Mouse (Mus musculus) heart, adult 2 months (tissue): ENCODE results near the gene Zfp414. TPM values are rescaled to one million over a fixed set of nuclear protein-coding genes. Genes with fewer than 3 reads are reported as not detected.

Experiments
- DNase-seq, 2 experiments: peaks; one replicate each; pipeline ENCODE4 v3.0.0; 2021
- H3K27ac ChIP-seq: fragments of 200-600 bp; 2 replicates; pipeline ENCODE4 v1.8.1; 2022
- H3K27me3 ChIP-seq: fragments of 200-500 bp; 2 replicates; pipeline ENCODE4 v1.6.1; 2012; ENCODE audit warnings: mild to moderate bottlenecking, low read length, inconsistent platforms, mixed read lengths; ENCODE audit not compliant: control insufficient read depth, insufficient read depth
- H3K36me3 ChIP-seq: fragments of 200-500 bp; 2 replicates; pipeline ENCODE4 v1.6.1; 2012; ENCODE audit warnings: low read length, inconsistent platforms; ENCODE audit not compliant: control insufficient read depth, insufficient read depth
- H3K4me1 ChIP-seq: fragments of 200-500 bp; 2 replicates; pipeline ENCODE4 v1.6.1; 2011; ENCODE audit warnings: low read length; ENCODE audit not compliant: control insufficient read depth, insufficient read depth
- H3K4me3 ChIP-seq: fragments of 200-600 bp; 2 replicates; pipeline ENCODE4 v1.8.1; 2022
- H3K79me2 ChIP-seq: fragments of 200-500 bp; replicated peaks from 2 replicates; pipeline ENCODE4 v1.6.1; 2012; ENCODE audit warnings: mild to moderate bottlenecking, inconsistent platforms, low read length, moderate library complexity, mixed read lengths; ENCODE audit not compliant: control insufficient read depth, insufficient read depth
- H3K9ac ChIP-seq: fragments of 200-500 bp; 2 replicates; pipeline ENCODE4 v1.6.1; 2012; ENCODE audit warnings: low read depth, mild to moderate bottlenecking, control low read depth, inconsistent platforms, low read length, mixed read lengths
- CTCF ChIP-seq: fragments of 200-600 bp; IDR thresholded peaks from 2 replicates; pipeline ENCODE4 v1.8.1; 2022; ENCODE audit warnings: antibody characterized with exemption, mild to moderate bottlenecking, moderate library complexity
- EP300 ChIP-seq: fragments of 200-500 bp; IDR thresholded peaks from 2 replicates; pipeline ENCODE4 v1.6.1; 2011; ENCODE audit warnings: low read depth, low read length, control low read depth; ENCODE audit not compliant: insufficient read depth
- POLR2A ChIP-seq: fragments of 200-500 bp; IDR thresholded peaks from 2 replicates; pipeline ENCODE4 v1.6.1; 2011; ENCODE audit warnings: mild to moderate bottlenecking, low read depth, low read length, control low read depth; ENCODE audit not compliant: insufficient read depth
- WGBS: fragments of 180-500 bp; shearing (Covaris S2); methylation state at CpG from one replicate; pipeline ENCODE4 v1.1.7; 2018; 5-methylcytosine and 5-hydroxymethylcytosine counted together
- intact Hi-C: fragments of 180-260 bp; cut with DNase I; formaldehyde crosslinking; loops from one replicate; pipeline ENCODE4 v1.15.1; 2025
- polyA plus RNA-seq: library from polyadenylated mRNA; depleted of rRNA; stranded (reverse); fragments of >200 nt; gene quantifications from 2 replicates; pipeline ENCODE4 v1.2.3, GENCODE M21; 2012
- total RNA-seq, 2 experiments: library from RNA; stranded (reverse); gene quantifications; 2 replicates each; pipeline ENCODE4 v1.2.3; 2021

Zfp414 gene
- total and polyA plus RNA-seq, 3 experiments = 7.3 to 28.4 (median 7.7) TPM

DNA sequence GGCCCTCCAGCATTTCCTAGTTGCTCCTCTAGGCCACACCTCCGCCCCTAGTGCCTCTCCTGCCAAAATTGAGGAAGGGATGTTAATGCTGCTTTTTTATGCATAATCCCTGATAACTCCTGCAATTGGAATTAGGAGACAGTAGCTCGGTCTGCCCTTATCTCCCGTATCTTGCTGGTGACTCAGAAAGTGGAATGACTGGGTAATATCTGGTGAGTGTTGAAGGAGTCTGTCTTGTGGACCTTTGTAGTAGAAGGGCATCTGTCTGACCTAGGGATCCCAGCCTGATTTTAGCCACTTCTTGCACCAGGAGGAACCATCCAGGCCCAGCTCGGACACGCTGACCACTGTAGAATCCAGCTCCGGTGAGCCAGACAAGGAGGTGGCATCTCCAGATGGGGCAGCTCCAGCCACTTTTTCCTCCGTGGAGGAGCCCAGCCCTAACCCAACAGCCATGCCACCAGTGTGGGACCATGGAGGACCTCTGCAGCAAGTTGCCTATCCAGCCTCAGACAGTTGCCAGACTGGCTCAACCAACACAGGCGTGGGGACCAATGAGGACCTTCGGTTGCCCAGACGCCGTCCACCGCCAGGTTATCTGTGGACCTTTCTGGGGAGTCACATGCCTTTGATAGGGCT lies 716 bp downstream of the Zfp414 start:
- peak in 1 of 2 experiments; percentile 33 for DNase-seq
- H3K27me3 ChIP-seq = no peaks in the 10 kb centered on the region
- H3K4me3 ChIP-seq = peak overlapping the region; percentile 94
- H3K27ac ChIP-seq = peak overlapping the region; percentile 98
- H3K79me2 ChIP-seq = no peaks in the 10 kb centered on the region
- H3K9ac ChIP-seq = peak overlapping the region; percentile 50
- H3K36me3 ChIP-seq = no peaks in the 10 kb centered on the region
- peaks cover 4% of the 10 kb centered on the region for H3K4me1 ChIP-seq
- 43% methylated on average over 12 of the region's 12 CpGs for WGBS
- intact Hi-C loops = no loop called here
- TF ChIP-seq EP300 (no peak), CTCF (no peak), POLR2A (no peak)

DNA sequence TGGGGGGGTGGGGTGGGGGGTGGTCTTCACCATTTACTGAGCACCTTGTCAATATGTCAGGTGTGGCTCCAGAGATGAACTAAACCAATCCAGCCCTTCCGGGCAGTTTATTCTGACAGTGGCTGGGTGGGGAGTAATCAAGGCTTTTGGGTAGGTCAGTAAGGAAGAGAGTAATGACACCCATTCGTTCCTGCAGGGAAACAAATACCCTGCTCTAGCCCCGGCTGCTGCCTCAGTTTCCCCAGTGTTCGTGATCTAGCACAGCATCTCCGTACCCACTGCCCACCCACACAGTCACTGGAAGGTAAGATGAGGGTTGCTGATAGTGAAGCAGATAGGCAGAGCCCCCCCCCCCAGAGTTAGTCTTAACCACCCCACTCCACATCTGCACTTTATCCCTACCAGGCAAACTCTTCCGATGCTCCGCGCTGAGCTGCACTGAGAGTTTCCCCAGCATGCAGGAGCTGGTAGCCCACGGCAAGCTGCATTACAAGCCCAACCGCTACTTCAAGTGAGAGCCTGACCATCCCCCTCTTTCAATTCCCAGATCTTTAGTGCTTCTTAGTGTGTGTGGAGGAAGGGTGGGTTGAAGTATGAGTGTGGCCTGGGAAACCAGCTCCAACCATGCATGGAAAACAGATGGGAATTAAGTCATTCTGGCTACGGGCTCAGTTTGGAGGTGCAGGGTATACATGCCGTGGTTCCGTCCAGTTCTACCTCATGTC lies 1.4 kb downstream of the Zfp414 start:
- H3K79me2 ChIP-seq = no peaks in the 10 kb centered on the region
- no peak overlapping the region for H3K9ac ChIP-seq
- no peaks in the 10 kb centered on the region for H3K36me3 ChIP-seq
- peak in 1 of 2 experiments; percentile 14 for DNase-seq
- intact Hi-C loops = no loop called here
- 77% methylated on average over 13 of the region's 13 CpGs for WGBS
- H3K4me3 ChIP-seq = no peak overlapping the region
- TF ChIP-seq POLR2A = no peak
- no peak for TF ChIP-seq CTCF
- TF ChIP-seq EP300 = no peak
- H3K27ac ChIP-seq = no peak overlapping the region
- no peaks in the 10 kb centered on the region for H3K27me3 ChIP-seq
- H3K4me1 ChIP-seq = peaks cover 4% of the 10 kb centered on the region

DNA sequence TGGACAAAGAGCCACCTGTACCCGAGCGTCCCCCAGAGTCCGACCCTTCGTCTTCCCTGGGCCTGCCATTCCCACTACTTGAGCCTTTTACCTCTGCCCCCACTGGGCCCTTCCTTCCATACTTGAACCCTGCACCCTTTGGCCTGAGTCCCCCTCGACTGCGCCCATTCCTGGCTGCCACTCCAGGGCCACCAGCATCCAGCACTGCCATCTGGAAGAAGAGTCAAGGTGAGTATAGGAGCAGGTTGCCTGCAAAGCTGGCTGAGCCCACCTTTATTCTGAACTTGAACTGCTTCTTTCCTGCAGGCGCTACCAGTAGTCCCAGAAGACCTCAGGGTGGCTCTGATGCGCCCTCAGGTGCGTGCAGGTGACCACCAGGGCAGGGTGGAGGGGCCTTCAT lies 2.3 kb downstream of the Zfp414 start:
- Histone ChIP-seq H3K36me3 (no peaks in the 10 kb centered on the region), H3K27ac (no peak overlapping the region), H3K27me3 (no peaks in the 10 kb centered on the region), H3K9ac (no peak overlapping the region), H3K4me3 (no peak overlapping the region), H3K4me1 (peaks cover 4% of the 10 kb centered on the region), H3K79me2 (no peaks in the 10 kb centered on the region)
- TF ChIP-seq CTCF (no peak), POLR2A (no peak)
- WGBS = 93% methylated on average over 9 of the region's 9 CpGs
- intact Hi-C loops = no loop called here
- DNase-seq = peak; percentile 3 to 16

DNA sequence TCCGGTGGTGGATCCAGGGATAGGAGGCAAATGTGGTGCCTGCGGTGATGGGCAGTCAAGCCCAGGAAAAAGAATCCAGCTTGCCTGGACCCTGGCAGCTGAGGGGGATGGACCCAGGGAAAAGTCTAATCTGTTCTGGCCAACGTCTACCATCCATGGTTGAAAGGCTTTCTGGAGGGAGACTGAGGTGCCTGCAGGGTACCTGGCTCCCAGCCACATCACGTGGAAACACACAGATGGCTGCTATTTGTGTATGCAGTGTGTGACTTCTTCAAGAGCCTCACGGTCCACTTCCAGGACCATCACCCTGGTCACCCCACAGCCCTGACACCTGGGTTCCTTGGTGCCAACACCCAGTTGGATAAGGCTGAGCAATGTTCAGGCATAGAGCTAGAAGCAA lies 2.9 kb downstream of the Zfp414 start:
- no peaks in the 10 kb centered on the region for H3K27me3 ChIP-seq
- H3K4me3 ChIP-seq = no peak overlapping the region
- no peak overlapping the region for H3K9ac ChIP-seq
- intact Hi-C loops = no loop called here
- H3K36me3 ChIP-seq = no peaks in the 10 kb centered on the region
- no peak overlapping the region for H3K27ac ChIP-seq
- 67% methylated on average over 5 of the region's 5 CpGs for WGBS
- H3K4me1 ChIP-seq = peaks cover 4% of the 10 kb centered on the region
- no peaks in the 10 kb centered on the region for H3K79me2 ChIP-seq
- peak in 1 of 2 experiments; percentile 10 for DNase-seq
- no peak for TF ChIP-seq POLR2A
- no peak for TF ChIP-seq EP300
- TF ChIP-seq CTCF = no peak

DNA sequence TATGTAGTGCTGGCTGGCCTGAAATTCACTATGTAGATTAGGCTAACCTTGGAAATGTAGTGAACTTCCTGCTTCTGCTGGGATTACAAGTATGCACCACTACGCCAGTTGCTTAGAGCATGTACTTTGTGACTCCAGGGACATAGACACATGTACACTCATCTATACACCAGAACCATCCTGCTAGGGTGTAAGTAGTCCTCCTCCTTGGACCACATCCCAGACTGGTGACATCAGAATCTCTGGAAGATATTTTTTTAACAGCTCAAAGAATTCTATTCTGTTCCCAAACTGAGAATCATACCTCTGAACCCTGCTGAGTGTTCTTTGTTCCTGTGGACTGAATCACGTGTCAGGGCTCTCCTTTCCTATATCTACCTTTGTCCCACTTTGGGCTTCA lies 8.1 kb downstream of the Zfp414 start:
- H3K36me3 ChIP-seq = no peaks in the 10 kb centered on the region
- no peak overlapping the region for H3K9ac ChIP-seq
- no peaks in the 10 kb centered on the region for H3K79me2 ChIP-seq
- intact Hi-C loops = no loop called here
- no peaks in the 10 kb centered on the region; the same call in 1 of the 2 replicates for H3K4me1 ChIP-seq
- no peak overlapping the region for H3K27ac ChIP-seq
- WGBS = 49% methylated on average over 2 of the region's 2 CpGs
- no peak overlapping the region for H3K4me3 ChIP-seq
- DNase-seq = peak in 1 of 2 experiments; percentile 5
- H3K27me3 ChIP-seq = no peaks in the 10 kb centered on the region
- TF ChIP-seq CTCF (no peak), POLR2A (no peak), EP300 (no peak)
